Mouse (Mus musculus) CD4-positive, CD25-positive, alpha-beta regulatory T cell, adult 2 months (primary cell): ENCODE measurements around the gene Dip2a.

ENCODE experiments used
- DNase-seq: peaks from one replicate; pipeline ENCODE4 v3.0.0-alpha.2; 2012; ENCODE audit warnings: low read depth, low spot score

The Dip2a gene

DNA sequence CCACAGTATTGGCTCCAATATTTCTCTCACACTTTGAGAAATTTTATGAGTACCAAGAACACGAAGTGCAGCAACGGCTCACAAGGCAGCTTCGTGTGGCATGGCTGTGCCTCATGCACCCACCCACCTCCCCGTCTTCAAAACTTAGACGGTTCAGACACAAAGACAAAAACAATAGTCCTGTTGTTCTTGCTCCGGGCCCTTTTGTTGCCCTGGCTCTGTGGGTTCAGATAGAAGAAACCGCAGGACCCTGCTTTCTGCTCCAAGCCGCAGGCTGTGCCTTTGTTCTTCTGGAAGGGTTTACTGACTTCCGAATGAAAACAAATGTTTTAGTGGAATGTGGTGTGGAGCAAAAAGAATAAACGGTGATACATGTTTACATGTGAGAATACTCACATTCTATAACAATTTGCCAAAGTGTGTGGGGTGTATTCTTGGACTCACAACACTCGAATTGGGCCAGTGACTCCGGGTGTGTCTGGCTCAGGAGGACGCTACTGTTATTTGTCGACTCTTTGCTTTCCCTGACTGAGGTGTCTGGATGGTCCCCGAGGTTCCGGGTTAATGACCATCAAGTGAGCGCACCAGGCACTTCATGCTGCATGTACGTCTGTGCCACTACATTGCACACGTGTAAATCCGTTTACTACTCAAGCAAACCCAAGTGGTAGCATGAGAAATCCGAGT is 97.0 kb downstream of the Dip2a start:
- DNase-seq = no peak

DNA sequence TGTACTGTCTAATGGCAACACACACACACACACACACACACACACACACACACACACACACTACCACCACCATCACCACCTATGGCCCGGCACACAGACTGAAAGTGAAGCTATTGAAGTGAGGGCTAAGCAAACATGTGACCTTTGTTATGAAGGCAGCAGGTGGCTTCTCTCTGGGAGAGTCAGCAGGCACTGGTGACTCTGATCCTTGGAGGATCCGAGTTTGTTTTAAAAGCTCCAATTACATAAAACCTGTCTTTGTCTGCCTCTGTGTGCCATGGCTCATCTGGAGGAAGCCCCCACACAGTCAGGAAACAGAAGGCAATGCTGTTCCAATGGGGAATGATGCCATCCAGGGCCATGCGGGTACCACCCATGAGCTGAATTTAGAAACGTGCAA is 98.5 kb downstream of the Dip2a start:
- no peak for DNase-seq

DNA sequence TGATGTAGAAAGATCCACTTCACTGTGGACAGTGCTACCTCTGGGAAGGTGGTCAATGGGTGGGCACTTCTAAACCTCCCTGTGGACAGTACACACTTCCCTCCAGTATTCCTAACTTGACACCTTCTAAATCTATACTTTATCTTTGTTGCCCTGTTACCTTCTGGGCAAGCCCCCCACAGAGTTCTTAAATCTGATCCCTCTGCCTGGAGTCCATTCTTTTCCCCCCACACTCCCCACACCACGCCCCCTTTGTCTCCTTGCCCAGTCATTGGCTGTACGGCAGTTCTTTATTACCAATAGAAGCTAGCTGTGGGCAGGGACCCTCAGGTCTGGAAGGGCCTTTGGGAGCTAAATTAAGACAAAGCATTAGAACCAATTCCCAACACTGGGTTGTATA is 100.0 kb downstream of the Dip2a start:
- DNase-seq = no peak

DNA sequence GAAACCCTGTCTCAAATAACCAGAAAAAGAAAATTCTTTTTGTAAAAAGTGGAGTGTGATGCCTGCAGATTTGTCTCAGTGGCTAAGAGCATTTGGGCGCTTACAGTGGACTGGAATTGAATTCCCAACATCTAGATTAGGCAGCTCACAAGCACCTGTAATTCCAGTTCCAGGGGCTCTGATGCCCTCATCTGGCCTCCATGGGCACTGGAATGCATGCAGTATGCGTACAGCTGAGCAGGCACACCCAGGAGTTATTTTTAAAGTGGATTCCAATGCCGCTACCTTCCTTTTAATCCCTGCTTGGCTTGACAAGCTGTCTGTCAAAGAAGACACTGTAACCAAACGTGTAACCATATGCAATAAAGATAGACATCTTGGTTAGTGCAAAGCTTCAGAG is 105.7 kb downstream of the Dip2a start:
- no peak for DNase-seq

DNA sequence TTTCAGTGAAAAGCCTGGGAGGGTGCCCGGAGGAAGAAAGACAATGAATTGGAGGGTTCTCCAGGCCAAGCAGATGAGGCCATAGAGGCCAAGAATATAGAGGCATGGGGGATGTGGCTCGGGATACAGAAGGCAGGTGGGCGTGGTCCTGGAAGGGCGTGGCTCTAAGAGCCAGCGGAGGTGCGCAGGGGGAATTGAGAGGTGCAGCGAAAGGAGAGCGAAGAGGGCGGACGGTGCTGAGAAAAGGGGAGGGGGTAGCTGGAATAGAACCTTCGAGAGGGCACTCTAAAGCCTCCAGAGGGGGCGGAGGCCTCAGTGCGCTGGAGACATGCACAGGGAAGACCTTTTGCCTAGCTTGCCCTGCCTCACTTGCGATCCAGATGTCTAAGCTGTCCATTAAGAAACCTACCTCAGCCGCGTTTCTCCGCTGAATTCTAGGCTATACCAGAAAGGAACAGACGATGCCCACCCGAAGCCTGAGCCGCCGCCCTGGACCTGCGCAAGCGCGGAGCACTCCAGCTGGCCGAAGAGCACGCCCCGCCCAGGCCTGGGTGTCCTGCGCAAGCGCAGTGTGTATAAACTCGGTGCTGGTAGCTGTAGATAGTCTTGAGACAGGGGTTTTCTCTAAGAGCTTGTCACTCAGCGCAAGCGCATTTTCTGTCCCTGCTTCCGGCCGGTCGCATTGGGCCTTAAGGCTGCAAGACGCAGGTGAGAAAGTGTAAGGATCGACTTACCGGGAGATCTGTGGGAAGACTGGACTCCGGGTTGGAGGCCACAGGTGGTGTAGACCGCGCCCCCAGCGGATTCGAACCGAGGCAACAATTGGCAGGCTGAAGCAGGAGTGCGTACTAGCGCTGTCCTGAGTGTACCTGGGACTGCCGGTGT is 107.5 kb downstream of the Dip2a start, which contains the start of gene Prmt2:
TSS of gene Prmt2 (minus strand) at position 525 of the 885 bp plus-strand sequence.
- DNase-seq = peak; percentile 95

DNA sequence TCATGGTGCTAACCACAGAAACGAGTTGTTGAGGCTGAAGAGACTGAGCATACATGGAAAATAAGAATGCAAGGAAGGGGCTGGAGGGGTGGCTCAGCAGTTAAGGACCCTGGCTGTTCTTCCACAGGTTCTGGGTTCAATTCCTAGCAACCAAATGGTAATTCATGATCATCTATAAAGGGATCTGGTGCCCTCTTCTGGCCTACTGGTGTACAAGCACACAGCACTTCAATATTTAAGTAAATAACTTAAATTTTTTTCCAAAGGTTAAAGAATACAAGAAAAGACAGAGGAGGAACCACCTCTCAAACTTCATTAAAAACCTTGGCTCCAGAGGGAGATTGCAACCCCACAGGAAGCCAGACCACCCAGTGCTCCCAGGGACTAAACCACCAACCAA is 115.5 kb downstream of the Dip2a start:
- peak; percentile 11 for DNase-seq

DNA sequence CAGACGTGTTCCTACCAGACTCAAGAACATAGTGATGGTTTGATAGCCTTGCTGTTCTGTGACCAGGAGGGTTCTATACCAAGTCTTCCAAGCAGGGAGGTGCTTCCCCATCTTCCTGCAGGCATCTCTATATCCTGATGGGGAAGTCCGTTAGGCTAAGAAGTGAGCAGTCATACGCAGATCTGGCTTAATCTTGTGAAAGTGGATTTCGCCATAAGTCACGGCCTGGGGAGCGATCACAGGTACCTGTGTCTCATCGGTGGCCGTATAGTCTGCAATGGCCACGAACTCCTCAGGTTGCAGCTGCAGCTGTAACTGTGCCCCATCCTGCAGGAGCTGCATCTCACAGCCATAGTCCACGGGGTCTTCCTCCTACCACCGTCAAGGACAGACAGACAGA is 119.1 kb downstream of the Dip2a start:
- no peak for DNase-seq

DNA sequence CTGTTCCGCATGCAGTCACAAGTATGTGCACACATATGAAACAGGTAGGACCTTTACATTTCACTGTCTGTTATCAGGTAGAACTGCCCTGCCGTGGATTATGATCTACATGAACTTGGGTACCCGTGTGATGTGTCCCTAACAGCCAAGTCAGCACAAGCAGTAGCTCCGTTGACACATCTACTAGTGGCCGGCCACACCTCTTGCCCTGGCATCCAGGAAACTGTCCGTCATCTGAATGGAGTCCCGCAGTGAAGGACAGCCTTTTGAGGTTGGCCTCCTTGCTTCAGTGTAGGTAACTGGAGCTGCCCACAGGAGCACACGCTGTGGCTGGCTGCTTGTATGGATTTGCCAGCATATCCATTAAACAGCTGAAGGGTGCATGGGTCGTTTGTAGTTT is 126.9 kb downstream of the Dip2a start:
- no peak for DNase-seq

DNA sequence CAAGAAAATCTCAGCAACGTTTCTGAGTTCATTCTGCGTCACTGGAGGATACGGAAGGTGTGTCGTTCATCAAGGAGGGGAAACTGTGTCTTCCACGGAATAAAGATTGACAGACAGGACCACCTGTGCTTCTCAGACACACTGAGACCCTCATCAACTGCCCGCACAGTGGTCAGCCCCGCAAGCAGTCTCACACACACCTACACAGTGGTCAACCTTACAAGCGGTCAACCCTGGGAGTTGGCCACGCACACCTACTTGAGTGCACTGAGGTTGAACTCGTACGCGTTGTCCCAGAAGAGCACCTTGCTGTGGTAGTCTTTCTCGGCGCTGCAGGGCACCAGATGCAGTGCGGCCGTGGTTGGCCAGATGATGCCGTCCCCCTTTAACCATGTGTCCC is 128.0 kb downstream of the Dip2a start:
- DNase-seq = no peak

DNA sequence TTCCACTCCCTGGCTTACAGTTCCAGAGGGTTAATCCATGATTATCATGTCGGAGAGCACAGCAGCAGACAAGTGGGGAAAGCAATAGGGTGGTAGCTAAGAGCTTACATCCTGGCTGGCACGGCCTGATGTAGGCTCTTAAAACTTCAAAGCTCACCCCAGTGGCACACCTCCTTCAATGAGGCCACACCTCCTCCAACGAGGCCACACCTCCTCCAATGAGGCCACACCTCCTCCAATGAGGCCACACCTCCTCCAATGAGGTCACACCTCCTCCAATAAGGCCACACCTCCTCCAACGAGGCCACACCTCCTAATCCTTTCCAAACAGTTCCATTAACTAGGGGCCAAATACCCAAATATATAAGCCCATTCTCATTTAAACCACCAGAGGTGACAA is 130.9 kb downstream of the Dip2a start:
- no peak for DNase-seq

DNA sequence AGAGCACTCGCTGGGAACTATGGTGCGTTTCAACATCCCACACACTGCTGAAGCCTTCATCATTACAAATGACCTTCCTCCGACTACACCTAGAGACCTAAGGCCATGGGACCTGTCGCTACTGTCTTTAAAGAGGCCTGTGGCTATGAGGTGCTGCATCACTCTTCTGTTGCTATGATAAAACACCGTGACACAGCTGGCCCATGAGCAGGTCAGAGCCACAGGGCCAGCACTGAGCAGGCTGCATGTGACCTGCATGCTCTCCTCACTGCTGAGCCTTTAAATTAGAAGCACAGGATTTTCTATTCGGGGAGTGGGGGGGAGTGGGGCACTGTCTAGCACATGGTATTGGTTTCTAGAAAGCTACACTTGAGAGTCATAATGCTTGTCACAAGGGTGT is 133.0 kb downstream of the Dip2a start:
- no peak for DNase-seq

DNA sequence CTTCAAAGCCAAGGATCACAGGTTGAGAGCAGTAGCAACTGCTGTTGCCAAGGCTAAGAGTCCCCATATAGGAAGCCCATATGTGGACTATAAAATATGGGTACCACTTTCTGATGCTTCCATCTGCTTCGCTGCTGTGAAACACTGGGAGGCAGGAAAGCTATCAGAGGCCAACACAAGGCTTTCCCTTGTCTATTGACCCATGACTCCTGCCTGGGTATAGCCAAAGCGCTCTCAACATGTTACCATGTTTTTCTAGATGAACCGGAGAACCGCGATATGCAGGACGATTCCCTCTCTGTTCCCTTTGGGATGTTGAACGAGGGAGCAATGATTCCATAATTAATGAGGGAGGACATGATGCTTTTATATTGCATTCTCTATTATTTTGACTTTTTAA is 134.3 kb downstream of the Dip2a start:
- DNase-seq = no peak
